Mouse (Mus musculus) testis, adult 2 months (tissue): ENCODE results near the gene 9230112D13Rik.

ENCODE experiments used
- CTCF ChIP-seq: fragments of 200-500 bp; IDR thresholded peaks from 2 replicates; pipeline ENCODE4 v1.5.1; 2012; ENCODE audit warnings: low read depth, mild to moderate bottlenecking, inconsistent platforms, low read length, moderate library complexity; ENCODE audit not compliant: control insufficient read depth, insufficient read depth, insufficient replicate concordance
- POLR2A ChIP-seq: fragments of 200-500 bp; IDR thresholded peaks from 2 replicates; pipeline ENCODE4 v1.6.1; 2012; ENCODE audit warnings: low read depth, mild to moderate bottlenecking, inconsistent platforms, low read length, moderate library complexity; ENCODE audit not compliant: control insufficient read depth

DNA sequence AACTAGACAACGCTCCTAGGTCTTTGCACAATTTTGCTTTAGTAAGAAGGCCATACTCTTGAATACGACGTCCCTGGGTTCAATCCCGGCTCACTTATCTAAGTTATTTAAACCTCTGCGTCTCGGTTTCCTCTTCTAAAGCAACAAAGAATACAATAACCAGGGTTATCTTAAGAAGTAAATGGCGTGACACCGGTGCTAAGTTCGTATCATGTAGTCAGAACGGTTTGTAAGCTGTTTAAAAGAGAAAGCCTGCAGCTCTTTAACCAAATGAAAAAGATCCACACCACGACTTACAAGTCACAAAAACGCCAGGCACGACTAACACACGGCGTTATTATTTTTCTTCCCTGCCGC, 21.2 kb downstream of the 9230112D13Rik start:
- TF ChIP-seq POLR2A (no peak), CTCF (no peak)
